Mouse (Mus musculus) adrenal gland, adult 8-10 months (tissue): Measurements from ENCODE around the gene Krt2. TPM values are rescaled to one million over a fixed set of nuclear protein-coding genes. Genes with fewer than 3 reads are reported as not detected.

Experiments
- DNase-seq: peaks from one replicate; pipeline ENCODE4 v3.0.0; 2022
- total RNA-seq, 4 experiments: library from RNA; stranded (reverse); gene quantifications; 2 replicates each; pipeline ENCODE4 v1.2.4; 2022

Krt2 gene
- total RNA-seq: not detected

DNA sequence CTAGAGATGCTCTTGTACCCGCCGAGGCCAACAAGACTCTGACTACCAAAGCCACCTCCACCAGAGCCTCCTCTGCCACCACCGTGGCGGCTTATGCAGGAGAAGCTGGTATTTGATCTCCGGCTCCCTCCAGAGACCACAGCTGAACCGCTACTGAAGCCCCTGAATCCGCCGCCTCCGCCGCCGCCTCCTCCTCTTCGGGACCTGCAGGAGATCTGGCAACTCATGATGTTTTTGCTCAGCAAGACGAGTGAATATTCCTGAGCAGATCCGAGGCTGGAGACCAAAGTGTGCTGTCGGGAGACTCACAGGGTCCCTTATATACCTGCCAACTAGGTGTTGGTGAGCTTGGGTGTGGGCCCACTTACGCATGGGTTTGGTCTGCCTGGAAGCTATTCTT is at the start of gene Krt2:
Krt2 (minus strand) TSS at position 295 of the 400 bp plus-strand sequence.
- no peak for DNase-seq

DNA sequence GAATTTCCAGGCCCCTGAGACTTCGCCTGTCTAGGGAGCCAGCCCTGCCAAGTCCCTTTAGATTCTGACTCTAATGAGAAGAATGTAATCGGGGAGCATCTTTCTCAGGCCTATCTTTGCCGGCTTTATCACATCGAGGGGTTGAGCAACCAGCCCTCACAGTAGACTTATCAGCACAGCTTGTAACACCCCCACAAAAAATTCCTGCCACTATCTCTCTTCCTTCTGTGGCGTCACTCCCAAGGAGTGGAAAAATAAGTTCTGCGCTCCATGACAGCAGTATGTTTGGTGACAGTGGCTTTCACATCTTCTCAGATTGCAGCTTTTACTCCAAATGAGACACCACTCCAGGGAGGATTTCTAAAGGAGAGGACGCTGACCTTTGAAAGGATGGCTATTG is 48.8 kb upstream of the Krt2 start:
- no peak for DNase-seq

DNA sequence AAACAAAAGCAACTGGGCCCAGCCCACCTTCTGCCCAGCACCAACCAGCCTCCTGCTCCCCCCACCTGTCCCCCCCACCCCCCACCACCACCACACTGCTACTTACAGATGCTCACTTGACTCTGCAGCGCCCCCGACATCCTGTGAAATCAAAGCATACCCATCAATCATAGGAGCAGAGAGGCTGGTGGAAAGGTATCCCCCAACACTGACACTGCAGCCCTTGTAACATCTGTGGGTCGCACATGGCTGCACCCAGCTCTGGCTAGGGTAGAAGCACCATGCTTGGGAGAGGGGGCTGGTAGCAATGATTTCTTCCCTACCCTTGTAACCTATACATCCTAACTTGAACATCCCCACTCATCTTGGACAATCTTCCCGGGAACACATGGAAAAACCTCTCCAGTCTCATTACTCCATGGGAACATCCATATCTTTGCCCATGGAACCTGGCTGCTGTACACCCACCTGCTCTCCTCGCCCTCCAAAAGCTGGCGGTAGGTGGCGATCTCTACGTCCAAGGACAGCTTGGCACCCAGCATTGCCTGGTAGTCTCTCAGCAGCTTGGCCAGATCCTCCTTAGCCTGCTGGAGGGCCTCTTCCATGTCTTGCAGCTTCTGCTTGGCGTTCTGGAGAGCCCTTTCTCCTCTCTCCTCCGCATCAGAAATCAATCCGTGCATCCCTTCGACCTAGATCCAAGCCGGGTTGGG is 42.6 kb upstream of the Krt2 start:
- no peak for DNase-seq

DNA sequence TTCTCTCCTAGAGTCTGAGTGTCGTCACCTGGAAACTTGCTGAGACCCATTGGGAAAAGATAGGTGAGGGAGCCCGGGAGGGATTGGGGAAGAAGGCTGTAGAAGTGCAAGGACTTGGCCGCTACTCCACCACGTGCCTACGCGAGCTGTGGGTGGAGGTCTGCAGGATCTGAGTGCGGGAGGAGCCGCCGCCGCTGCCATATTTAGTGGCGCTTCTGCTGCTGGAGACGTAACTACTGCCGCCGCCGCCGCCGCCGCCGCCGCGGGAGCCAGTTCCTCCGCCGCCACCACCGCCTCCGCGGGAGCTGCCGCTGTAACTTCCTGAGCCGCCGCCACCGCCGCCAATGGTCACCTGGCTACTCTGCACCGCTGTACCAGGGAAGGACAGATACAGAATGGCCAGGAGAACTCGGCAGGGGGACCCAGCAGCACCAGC is 41.8 kb upstream of the Krt2 start:
- no peak for DNase-seq

DNA sequence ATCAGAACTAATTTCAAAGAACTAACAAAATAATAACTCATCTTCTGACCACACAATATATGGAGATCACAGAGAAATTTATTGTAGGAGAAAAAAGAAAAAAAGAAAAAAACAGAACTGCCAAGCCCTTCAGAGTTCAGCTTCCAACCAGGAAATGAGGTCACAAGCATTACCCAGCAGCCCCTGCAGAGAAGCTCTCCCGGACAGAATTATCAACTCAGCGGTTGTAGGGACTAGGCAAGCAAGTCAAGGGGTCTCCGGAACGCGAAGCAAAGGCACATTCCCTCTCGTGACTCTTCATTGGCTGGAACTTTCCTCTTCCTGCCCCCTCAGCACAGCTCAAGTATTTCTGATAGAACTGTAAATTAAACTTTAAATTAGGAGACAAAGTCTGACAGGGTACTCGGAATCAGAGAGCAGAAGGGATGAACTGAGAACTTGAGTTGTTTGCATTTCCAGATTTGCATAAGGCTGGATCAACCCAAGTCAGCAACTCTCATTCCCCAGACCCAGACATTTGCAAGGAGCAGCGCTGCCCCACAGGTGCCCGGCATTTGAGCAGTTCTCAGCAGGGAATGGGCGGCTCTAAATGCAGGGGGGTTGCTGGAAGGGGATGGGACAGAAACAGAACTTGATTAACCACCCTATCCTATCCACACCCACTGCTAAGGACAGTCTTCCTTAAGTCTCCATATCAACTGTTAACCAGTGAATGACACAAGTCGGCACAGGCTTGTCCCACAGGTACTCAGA is 40.9 kb upstream of the Krt2 start:
- no peak for DNase-seq

DNA sequence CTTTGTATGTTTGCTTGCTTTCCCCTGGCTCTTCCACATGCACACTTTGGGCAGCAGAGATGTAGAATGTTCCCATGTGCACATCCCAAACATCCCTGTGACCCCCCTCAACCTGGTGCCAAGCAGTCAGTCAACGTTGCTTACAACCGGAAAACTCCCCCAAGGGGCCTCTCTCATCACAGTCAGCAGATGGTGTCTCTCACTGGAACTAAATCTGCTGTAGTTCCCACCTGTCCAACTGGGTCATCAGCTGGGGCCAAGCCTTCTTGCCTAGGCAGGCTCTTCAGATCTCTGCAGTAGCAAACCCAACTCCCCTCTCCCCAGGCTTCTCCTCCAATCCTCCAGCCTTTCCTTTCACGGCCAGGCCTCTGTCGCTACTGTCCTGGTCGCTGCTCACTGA is 38.7 kb upstream of the Krt2 start:
- DNase-seq: no peak

DNA sequence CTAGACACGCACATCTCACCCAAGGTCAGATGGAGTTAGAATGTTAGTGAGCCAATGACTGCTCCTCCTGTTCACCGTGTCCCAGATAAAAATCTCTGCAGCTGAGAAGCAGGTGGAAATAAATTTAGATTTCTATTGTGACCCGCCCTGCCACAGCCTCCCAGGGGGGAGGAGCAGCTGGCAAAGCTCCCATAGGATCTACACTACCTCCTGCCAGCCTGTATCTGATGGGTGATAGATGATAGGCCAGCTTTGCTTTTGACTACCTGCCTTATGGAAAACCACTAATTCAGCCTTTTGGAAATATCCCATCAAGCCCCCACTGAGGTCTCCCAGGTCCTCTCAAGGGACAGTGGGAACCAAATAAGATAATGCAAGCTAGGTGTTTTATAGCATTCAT is 37.8 kb upstream of the Krt2 start:
- DNase-seq: no peak

DNA sequence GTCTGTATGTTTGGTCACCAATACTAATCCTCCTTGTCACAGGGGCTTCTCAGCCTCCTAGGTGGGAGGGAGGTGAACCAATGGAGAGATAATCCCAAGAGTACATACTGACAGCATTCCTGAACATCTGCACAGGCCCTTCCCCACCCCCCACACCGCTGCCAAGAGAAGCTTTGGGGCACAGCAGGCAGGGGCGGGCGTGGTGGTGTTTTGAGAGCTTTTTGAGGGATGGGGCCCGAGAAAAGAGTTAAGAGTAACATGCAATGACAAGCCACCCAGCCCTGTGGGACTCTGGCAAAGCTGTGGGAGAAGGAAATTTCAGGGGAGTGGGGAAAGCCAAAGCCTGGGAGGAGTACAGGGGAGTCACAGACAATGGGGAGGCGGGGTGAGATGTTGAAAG is 36.3 kb upstream of the Krt2 start:
- no peak for DNase-seq

DNA sequence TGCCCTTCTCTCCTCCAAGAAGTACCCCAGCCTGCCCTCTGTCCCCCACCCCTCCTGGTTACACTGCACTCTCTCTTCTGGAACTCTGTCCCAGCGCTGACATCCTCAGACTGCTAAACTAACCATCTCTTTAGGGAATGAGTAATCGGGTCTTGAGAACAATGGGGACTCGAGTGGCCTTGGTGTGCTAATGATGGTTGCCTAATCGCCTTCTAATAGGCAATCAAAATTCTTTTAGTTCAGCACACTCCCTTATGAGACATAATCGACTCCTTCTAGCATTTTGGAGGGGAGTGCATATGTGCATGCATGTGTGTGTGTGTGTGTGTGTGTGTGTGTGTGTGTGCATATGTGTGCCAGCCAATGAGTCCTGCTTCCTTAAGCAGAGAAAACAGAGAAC is 34.6 kb upstream of the Krt2 start:
- no peak for DNase-seq

DNA sequence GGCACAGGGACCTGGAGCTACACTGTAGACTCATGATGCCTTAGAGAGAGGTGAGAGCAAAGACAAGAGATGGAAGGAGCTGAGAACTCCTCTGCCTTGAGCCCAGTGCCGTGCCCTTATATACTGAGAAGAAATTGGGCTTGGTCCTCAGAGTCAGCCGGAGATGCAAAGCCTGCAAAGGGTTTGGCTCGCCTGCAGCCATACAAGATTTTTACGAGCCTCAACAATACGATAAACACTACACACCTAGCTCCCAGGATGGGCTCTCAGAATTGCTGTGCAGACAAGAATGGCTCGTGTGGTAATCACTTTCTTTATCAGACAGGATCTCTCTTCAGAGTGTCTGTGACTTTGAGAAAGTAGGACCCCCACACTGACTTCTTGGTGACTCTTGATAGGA is 32.7 kb upstream of the Krt2 start, which contains the start of gene Krt1:
Krt1 (minus strand) TSS at position 101 of the 400 bp plus-strand sequence.
- no peak for DNase-seq

DNA sequence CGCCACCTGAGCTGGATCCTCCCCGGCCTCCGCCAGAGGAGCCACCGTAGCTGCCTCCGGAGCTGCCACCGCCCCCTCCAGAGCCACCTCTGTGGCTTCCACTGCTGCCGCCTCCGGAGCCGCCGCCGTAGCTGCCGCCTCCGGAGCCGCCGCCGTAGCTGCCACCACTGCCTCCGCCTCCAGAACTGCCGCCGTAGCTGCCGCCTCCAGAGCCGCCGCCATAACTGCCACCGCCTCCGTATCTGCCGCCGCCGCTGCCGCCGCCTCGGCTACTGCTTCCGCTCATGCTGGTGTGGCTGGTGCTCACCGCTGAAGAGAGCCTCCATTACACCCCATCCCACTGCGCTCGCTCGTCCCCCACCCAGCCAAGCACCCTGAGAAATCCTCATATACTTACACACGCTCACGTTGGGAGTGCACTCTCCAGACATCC is 28.0 kb upstream of the Krt2 start:
- DNase-seq: no peak

DNA sequence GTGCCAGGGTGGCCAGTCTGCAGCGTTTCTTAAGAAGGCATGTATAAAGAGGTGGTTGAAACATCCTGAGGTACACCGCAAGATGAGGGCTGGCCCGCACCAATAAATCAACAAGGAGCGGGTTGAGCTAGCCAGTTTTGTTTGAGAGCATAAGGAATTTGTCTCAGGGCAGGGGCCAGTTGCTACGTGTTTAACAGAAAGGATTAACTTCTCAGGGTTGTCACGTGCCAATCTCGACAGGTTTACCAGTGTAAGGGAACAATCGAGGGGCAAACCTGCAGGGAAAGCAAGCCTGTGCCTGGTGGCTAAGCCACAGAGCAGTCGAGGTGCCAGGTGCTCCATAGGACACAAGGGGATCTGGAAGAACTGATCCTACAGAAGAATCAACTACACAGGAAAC is 25.2 kb upstream of the Krt2 start:
- no peak for DNase-seq

DNA sequence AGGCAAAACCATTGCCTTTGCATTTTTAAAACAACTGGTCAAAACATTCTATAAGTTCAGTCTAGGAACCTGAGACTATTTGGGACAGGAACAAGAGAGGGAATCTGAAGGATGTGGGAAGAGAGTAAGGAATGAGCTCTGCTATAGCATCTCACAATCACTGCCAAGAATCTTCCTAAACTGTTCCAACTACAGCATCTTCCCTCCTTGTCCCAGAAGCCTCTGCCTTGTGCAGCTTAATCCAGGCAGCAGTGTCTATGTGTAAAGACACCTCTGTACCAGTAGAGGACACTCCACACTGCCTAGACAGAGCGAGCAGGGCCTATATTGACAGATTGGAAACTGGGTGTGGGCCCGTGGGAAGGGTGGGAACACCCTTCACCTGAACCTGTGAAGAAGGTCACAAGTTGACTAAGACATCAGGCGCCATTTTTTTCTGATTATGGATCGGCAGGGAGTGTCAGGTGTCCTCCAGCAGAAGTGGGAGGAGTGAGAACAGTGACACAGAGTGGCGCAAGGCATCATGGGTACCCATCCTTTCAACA is 16.9 kb upstream of the Krt2 start:
- no peak for DNase-seq

DNA sequence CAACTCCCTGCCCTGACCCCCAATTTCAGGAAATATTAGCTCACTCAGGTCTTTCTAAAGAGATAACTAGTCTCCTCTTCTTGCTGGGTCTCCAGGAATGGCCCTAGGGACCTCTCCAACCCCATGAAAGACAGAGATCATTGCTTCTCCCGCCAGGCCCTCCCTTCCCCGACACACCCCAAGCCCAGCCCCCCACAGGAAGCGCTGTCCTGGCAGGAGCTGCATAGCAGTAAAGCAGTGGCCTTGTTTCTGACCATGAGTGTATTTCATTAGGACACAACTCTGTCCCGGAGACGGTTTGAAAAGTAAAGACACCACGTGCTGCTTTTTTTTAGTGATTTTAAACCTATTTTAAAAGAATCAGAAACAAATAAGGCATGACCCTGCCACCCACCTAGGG is 15.2 kb upstream of the Krt2 start:
- peak; percentile 47 for DNase-seq

DNA sequence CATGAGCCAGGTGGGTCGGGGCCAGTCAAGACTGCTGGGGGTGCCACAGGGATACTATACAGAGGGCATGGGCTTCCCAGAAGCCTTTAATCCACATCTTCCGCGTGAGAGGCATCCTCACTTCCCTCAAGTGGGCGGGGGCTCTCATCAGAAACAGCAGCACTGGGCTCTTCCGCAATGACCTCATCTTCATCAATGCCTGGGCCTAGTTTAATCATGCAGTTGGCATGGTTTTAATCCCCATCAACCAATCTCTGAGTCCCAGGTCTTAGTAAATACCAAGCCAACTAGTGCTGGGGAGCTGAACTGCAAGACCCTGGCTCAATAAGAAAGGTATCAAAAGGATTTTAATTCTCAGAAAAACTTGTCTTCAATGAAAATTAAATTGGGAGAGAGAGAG is 11.5 kb upstream of the Krt2 start:
- no peak for DNase-seq

DNA sequence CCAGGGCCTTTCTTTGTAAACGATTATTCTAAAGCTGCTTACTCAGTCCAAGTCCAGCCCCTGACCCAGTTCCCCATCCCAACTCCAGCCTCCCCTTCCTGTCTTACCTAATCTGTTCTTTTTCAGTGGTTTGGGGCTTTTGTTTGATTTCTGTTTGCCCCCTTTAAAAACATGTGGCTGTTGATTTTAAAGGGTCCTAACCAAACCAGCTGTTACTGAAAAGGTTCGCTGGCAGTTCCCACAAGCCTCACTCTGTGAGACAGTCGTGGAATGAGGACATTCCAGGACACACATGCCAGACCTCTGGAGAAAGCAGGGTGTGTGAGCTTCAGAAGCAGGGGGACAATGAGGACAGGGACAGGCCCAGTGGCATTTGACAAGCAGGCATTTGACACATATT is 3.8 kb upstream of the Krt2 start:
- DNase-seq: no peak

DNA sequence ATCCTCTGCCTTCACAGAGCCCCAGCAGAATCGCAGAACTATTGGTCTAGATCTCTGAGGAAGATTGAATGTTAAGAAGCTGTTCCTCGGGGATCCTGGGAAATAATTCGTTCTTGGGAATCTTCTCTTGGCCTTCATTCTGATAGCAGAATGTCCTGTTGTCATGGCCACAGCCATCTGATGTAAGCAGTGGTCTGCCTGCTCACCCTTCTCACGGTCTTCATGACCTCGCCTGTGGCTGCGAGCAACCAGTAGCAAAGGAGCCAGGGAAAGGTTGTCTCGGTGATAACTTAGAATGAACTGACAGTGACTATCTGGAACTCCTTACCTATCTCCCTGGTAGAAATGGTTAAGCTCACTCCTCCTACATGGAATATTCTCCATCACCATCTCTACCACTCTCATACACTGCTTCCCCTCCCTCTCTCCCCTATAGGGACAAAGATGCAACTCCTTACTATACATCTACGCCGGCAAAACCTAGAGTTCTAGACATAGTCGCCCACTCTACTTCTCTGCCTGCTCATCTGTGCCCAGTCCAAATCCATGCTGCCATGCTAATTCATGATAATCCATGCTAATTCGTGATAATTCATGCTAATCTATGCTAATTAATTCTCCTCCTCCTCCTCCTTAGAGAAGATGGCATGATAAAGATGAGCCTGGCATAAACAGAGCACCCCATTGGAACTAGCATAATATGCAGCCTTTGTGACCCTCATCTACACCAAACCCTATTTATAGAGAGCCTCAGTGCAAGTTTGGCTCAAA is 14.7 kb downstream of the Krt2 start:
- no peak for DNase-seq

DNA sequence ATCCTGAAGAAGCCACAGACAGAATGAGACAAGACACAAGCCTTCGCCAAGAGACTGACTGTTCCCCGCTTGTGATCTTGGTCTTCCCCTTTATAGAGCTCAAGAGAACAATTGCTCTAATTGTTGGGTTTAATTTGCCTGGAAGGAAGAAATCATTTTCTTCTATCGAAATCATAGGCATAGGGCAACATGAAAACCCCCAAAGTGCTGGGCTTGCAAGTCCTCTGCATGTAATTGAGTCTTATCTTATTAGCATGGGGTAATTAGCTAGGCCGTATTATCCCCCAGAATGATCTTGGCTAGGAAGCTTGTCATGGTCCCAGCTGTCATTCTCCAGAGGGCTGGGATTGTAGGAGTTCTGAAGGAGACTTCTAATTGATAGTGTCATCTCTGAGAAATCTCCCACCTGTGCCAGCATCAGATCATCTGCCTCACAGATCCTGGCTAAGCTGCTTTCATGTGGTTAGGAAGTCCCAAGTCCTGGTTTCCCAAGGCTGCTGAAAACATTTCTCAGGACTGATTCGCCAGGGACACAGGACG is 15.6 kb downstream of the Krt2 start, which contains the start of gene Krt73:
Krt73 (minus strand) TSS at position 51 of the 540 bp plus-strand sequence.
- DNase-seq: no peak

DNA sequence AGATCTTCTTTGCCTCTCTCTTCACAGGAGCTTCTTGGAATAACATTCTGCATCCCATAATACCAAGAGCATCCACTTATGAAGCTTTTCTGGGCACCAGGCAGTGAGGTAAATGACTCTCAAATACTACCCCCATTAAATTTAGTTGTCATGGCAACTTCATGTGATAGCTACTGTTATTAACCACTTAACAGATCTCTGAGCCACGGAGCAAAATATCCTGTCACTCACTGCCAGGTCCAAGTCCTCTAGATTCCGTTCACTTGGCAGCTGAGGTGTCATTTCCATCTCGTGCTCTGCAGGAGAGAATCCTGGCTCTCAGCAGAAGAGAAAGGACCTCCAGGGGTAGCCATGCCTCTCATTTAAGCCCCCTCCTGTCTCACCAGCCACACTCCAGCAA is 27.1 kb downstream of the Krt2 start:
- no peak for DNase-seq

DNA sequence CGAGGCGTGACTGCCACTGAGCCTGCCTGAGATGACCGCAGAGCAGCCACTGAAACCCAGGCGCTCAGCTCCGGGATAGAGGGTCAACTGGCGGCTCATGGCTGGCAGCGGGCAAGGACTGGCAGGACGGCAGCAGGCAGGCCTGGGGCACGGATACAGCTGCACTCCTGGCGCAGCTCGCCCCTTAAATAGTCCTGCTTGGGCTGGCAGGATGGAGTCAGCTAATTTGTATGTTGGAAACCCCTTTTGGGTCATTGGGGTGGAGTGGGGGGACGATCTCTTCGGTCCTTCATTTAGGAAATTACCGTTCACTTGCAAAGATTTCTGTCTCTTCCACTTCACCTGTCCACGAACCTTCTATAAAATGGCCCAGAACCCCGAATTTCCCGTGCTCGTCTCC is 31.6 kb downstream of the Krt2 start, which contains the start of gene Krt72:
Krt72 (minus strand) TSS at position 101 of the 400 bp plus-strand sequence.
- no peak for DNase-seq

DNA sequence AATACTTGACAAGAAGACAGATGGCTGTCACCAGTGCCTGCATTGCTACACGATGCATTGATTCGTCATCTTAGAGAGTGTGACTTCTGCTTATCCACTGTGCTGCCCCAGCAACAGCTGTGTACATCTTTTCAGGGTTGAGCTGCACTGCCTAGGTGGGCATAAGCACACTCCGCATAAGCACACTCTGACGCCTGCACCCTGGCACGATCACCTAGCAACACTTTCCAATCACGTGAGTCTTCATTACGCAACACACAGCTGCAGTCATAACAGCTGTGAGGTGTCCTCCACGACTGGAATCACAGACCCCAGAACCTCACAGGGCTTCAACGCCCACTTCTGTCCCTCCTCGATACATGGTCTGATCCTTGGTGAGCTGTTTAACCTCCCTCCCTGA is 44.5 kb downstream of the Krt2 start:
- no peak for DNase-seq

DNA sequence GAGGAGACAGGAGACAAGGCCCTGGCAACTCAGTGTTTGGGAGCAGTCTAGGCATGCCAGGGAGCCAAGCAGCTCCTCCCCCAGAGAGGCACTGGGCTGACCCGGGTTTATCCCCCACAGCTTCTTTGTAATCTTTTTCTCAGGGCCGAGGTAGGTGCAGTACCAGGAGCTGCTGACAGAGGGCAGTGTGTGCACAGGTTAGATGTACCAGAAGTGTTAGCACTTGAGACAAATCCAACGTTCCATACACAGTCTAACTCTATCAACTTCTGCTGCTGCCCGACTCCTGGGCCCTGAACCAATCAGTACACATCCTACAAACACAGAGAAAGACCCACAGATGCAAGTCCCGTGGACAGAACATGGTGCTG is 45.3 kb downstream of the Krt2 start:
- DNase-seq: peak; percentile 70
